Comparison of ENCODE assay signal across 9 mouse cellular contexts in genomic region chr9:48678426-48679358, GRCm38 (mm10).
DNase-seq lines count a peak whose midpoint lies in the region; ATAC-seq and TF ChIP-seq lines count a peak whose summit lies in the region.
"Had no signal": no experiment of that assay in that cellular context is flagged by ENCODE, and none has a peak within 500 bp of the region (broad histone marks: within the 10 kb centered on the region; RNA-seq: fewer than 3 reads in every experiment).

No protein-coding gene starts in this region.

- 0 out of 2 replicates have a peak, but pooled peaks have one; percentile 15 for ATAC-seq in kidney, embryonic 15.5 days (replicated peaks; ENCODE audit: low FRiP score)
- ATAC-seq in hindbrain, embryonic 11.5 days (ENCODE audit: low FRiP score), result peak; percentile 80
- ATAC-seq in lung, postnatal 0 days, result peak; percentile 83

- no peak overlapping the region for H3K4me3 ChIP-seq in kidney, embryonic 15.5 days (replicated peaks)
- no peak overlapping the region for H3K4me3 ChIP-seq in hindbrain, embryonic 11.5 days (ENCODE audit: low read depth, low read length)
- no peak overlapping the region for H3K4me3 ChIP-seq in lung, postnatal 0 days (ENCODE audit: low read depth, low read length)
- H3K4me3 ChIP-seq: liver, embryonic 13.5 days had no signal

- H3K4me2 ChIP-seq in kidney, embryonic 15.5 days, result peak overlapping the region; percentile 27; the same call in 1 of the 2 replicates
- H3K4me2 ChIP-seq in hindbrain, embryonic 11.5 days (replicated peaks; ENCODE audit: low read depth, low read length), result no peak overlapping the region
- no peak overlapping the region for H3K4me2 ChIP-seq in lung, postnatal 0 days (replicated peaks; ENCODE audit: low read depth, low read length)
- H3K4me2 ChIP-seq: liver, embryonic 13.5 days had no signal

- peak overlapping the region; percentile 37; the same call in 1 of the 2 replicates for H3K27ac ChIP-seq in kidney, embryonic 15.5 days
- H3K27ac ChIP-seq in hindbrain, embryonic 11.5 days (ENCODE audit: low read depth, low read length), result peak overlapping the region; percentile 74
- peak overlapping the region; percentile 62 for H3K27ac ChIP-seq in lung, postnatal 0 days (ENCODE audit: low read length)
- H3K27ac ChIP-seq: liver, embryonic 13.5 days had no signal

- no peaks in the 10 kb centered on the region for H3K9me3 ChIP-seq in kidney, embryonic 15.5 days (replicated peaks)
- no peaks in the 10 kb centered on the region for H3K9me3 ChIP-seq in hindbrain, embryonic 11.5 days (ENCODE audit: control insufficient read depth, low read length)
- no peaks in the 10 kb centered on the region for H3K9me3 ChIP-seq in lung, postnatal 0 days (ENCODE audit: low read length)
- H3K9me3 ChIP-seq: liver, embryonic 13.5 days had no signal

- peak; percentile 40; the same call in 1 of the 2 replicates for TF ChIP-seq EP300 in lung, postnatal 0 days (IDR thresholded peaks at IDR 0.05)

- H3K4me1 ChIP-seq in kidney, embryonic 15.5 days, result peaks cover 33% of the 10 kb centered on the region
- H3K4me1 ChIP-seq in hindbrain, embryonic 11.5 days (replicated peaks; ENCODE audit: control insufficient read depth, insufficient read depth, low read length), result peaks cover 30% of the 10 kb centered on the region
- peaks cover 27% of the 10 kb centered on the region; the same call in 1 of the 2 replicates for H3K4me1 ChIP-seq in lung, postnatal 0 days (ENCODE audit: insufficient read depth, low read depth, low read length)

- H3K9ac ChIP-seq in kidney, embryonic 15.5 days, result no peak overlapping the region
- H3K9ac ChIP-seq in hindbrain, embryonic 11.5 days (ENCODE audit: low read depth, low read length), result no peak overlapping the region; the same call in 1 of the 2 replicates
- H3K9ac ChIP-seq in lung, postnatal 0 days (replicated peaks; ENCODE audit: low read depth), result 0 out of 2 replicates have a peak overlapping the region, but pooled peaks have one; percentile 23
- H3K9ac ChIP-seq: liver, embryonic 13.5 days had no signal

- peaks cover 17% of the 10 kb centered on the region for H3K27me3 ChIP-seq in kidney, embryonic 15.5 days
- no peaks in the 10 kb centered on the region for H3K27me3 ChIP-seq in hindbrain, embryonic 11.5 days (ENCODE audit: control insufficient read depth, insufficient read depth, low read length)
- no peaks in the 10 kb centered on the region for H3K27me3 ChIP-seq in lung, postnatal 0 days (replicated peaks; ENCODE audit: insufficient read depth, low read length)

- 25% methylated on average over 19 of the region's 19 CpGs for WGBS in kidney, embryonic 15.5 days
- WGBS in hindbrain, embryonic 11.5 days, result 18% methylated on average over 19 of the region's 19 CpGs
- WGBS in lung, postnatal 0 days, result 37% methylated on average over 19 of the region's 19 CpGs

- no peaks in the 10 kb centered on the region for H3K36me3 ChIP-seq in kidney, embryonic 15.5 days
- H3K36me3 ChIP-seq in hindbrain, embryonic 11.5 days (ENCODE audit: control insufficient read depth, insufficient read depth, low read length), result no peaks in the 10 kb centered on the region
- no peaks in the 10 kb centered on the region for H3K36me3 ChIP-seq in lung, postnatal 0 days (ENCODE audit: insufficient read depth, low read length)
- H3K36me3 ChIP-seq: liver, embryonic 13.5 days had no signal

- TF ChIP-seq CTCF in lung, postnatal 0 days (IDR thresholded peaks at IDR 0.05), result peak; percentile 53

- no peak for DNase-seq in kidney, adult 11 months
- DNase-seq in embryo, embryonic 11 days, result peak; percentile 73
- DNase-seq in hindbrain, embryonic 11.5 days (ENCODE audit: low spot score), result peak; percentile 67
- DNase-seq in lung, postnatal 0 days (ENCODE audit: low spot score), result peak; percentile 80
- DNase-seq in right cerebral cortex, postnatal 14 days, result peak; percentile 22
- no peak for DNase-seq in spleen, postnatal 36 days (ENCODE audit: low spot score in 2 of 2)
- no peak for DNase-seq in testis, postnatal 14 days (ENCODE audit: low spot score)
- DNase-seq: liver, embryonic 13.5 days had no signal

Comparison
In these comparisons a context has a peak if more than half of its experiments do, and no peak if none do; other contexts are left out.
1. ATAC-seq: peak in every context shown above with its lines; median percentile 83 in lung, postnatal 0 days; 80 in hindbrain, embryonic 11.5 days; 15 in kidney, embryonic 15.5 days.
2. DNase-seq: peak in embryo, embryonic 11 days (single experiment), hindbrain, embryonic 11.5 days (single experiment), lung, postnatal 0 days (single experiment) and right cerebral cortex, postnatal 14 days (single experiment); none in kidney, adult 11 months (single experiment), spleen, postnatal 36 days (0 of 2) and testis, postnatal 14 days (single experiment).
3. Peak in every context shown above with its lines, with median percentiles within 50 percentile points of each other: H3K27ac ChIP-seq.